Comparison of ENCODE assay signal across 9 mouse cellular contexts in genomic region chr2:156439666-156440462, GRCm38 (mm10). TPM values are rescaled to one million over a fixed set of nuclear protein-coding genes. Genes with fewer than 3 reads are reported as not detected.
DNase-seq lines count a peak whose midpoint lies in the region; ATAC-seq and TF ChIP-seq lines count a peak whose summit lies in the region.
"Had no signal": no experiment of that assay in that cellular context is flagged by ENCODE, and none has a peak within 500 bp of the region (broad histone marks: within the 10 kb centered on the region; RNA-seq: fewer than 3 reads in every experiment).

No protein-coding gene starts in this region.

- intact Hi-C loops in gastrocnemius, adult 2 months (cut with DNase I): no loop called here

- H3K4me3 ChIP-seq in embryonic facial prominence, embryonic 11.5 days (ENCODE audit: low read depth, low read length): no peak overlapping the region
- H3K4me3 ChIP-seq in liver, embryonic 16.5 days (ENCODE audit: low read depth, low read length): no peak overlapping the region
- H3K4me3 ChIP-seq in gastrocnemius, adult 2 months: no peak overlapping the region

- no peaks in the 10 kb centered on the region for H3K27me3 ChIP-seq in embryonic facial prominence, embryonic 11.5 days (ENCODE audit: control insufficient read depth, insufficient read depth, low read length)
- H3K27me3 ChIP-seq in liver, embryonic 16.5 days (ENCODE audit: control insufficient read depth, insufficient read depth, low read depth, low read length): no peaks in the 10 kb centered on the region

- no peaks in the 10 kb centered on the region for H3K36me3 ChIP-seq in embryonic facial prominence, embryonic 11.5 days (replicated peaks; ENCODE audit: control insufficient read depth, insufficient read depth, low read depth, low read length)
- no peaks in the 10 kb centered on the region; the same call in 1 of the 2 replicates for H3K36me3 ChIP-seq in liver, embryonic 16.5 days (ENCODE audit: control insufficient read depth, insufficient read depth)
- H3K36me3 ChIP-seq: G1E had no signal

- ATAC-seq in embryonic facial prominence, embryonic 11.5 days (replicated peaks; ENCODE audit: insufficient number of reproducible peaks, low FRiP score, low TSS enrichment, low read depth): peak; percentile 42; the same call in 1 of the 2 replicates
- ATAC-seq in liver, embryonic 16.5 days (ENCODE audit: low read depth): peak; percentile 80

- peak; percentile 42 to 46 for DNase-seq in heart, adult 18-20 months
- DNase-seq in heart, adult 8-10 months (ENCODE audit: low spot score): no peak
- DNase-seq in embryonic facial prominence, embryonic 11.5 days (ENCODE audit: low spot score): peak; percentile 73
- peak; percentile 46 for DNase-seq in kidney, adult 11 months
- DNase-seq in retina, postnatal 1 day: no peak
- DNase-seq in spleen, adult 18-20 months: no peak
- DNase-seq in gastrocnemius, adult 2 months: no peak

- H3K9ac ChIP-seq in embryonic facial prominence, embryonic 11.5 days (replicated peaks; ENCODE audit: low read length): peak overlapping the region; percentile 34; the same call in 1 of the 2 replicates
- H3K9ac ChIP-seq in liver, embryonic 16.5 days (ENCODE audit: low read depth, low read length): no peak overlapping the region

- peaks cover 6% of the 10 kb centered on the region for H3K4me1 ChIP-seq in embryonic facial prominence, embryonic 11.5 days (ENCODE audit: control insufficient read depth, insufficient read depth, low read length)
- H3K4me1 ChIP-seq in liver, embryonic 16.5 days (ENCODE audit: control insufficient read depth, low read depth, low read length): peaks cover 7% of the 10 kb centered on the region

- peak overlapping the region; percentile 62 for H3K27ac ChIP-seq in embryonic facial prominence, embryonic 11.5 days (replicated peaks; ENCODE audit: low read depth, low read length)
- H3K27ac ChIP-seq in liver, embryonic 16.5 days (ENCODE audit: low read length): peak overlapping the region; percentile 56; the same call in 1 of the 2 replicates
- H3K27ac ChIP-seq in gastrocnemius, adult 2 months: no peak overlapping the region

- H3K9me3 ChIP-seq in embryonic facial prominence, embryonic 11.5 days (replicated peaks; ENCODE audit: control insufficient read depth, low read length): no peaks in the 10 kb centered on the region
- no peaks in the 10 kb centered on the region for H3K9me3 ChIP-seq in liver, embryonic 16.5 days (replicated peaks; ENCODE audit: control insufficient read depth, low read length)
- H3K9me3 ChIP-seq: G1E had no signal

- 19% methylated on average over 11 of the region's 11 CpGs for WGBS in embryonic facial prominence, embryonic 11.5 days
- 41% methylated on average over 11 of the region's 11 CpGs for WGBS in liver, embryonic 16.5 days (ENCODE audit: insufficient replicate concordance)

- TF ChIP-seq CTCF in gastrocnemius, adult 2 months (IDR thresholded peaks at IDR 0.05): no peak

- H3K4me2 ChIP-seq in embryonic facial prominence, embryonic 11.5 days (ENCODE audit: low read depth, low read length): no peak overlapping the region
- no peak overlapping the region for H3K4me2 ChIP-seq in liver, embryonic 16.5 days (ENCODE audit: low read depth, low read length)

RNA-seq across cellular contexts. Expression of gene Epb41l1, which starts 19.2 kb away (rescaled TPM):
- total RNA-seq in heart, adult 18-20 months (2021): 10 to 100 TPM in 1 of 2 experiments, 1 to 10 TPM in 1; 7.5 to 10.5 TPM
- 1 to 10 TPM; 6.5 to 9.4 (median 7.6) TPM for total RNA-seq in heart, adult 8-10 months (2022)
- polyA plus RNA-seq in embryonic facial prominence, embryonic 11.5 days (2014; fragmentation: Nextera tagmentation; extraction: Ambion mirVana): 3.2 and 3.3 TPM in 2 replicates
- polyA plus RNA-seq in liver, embryonic 16.5 days (2015; fragmentation: Nextera tagmentation; extraction: Ambion mirVana): 0.49 and 0.67 TPM in 2 replicates
- total RNA-seq in gastrocnemius, adult 2 months (2021): 1 to 10 TPM; 3.8 to 4.6 TPM

Comparison
In these comparisons a context has a peak if more than half of its experiments do, and no peak if none do; other contexts are left out.
1. DNase-seq: peak in heart, adult 18-20 months (2 of 2), embryonic facial prominence, embryonic 11.5 days (single experiment) and kidney, adult 11 months (single experiment); none in heart, adult 8-10 months (single experiment), retina, postnatal 1 day (single experiment), spleen, adult 18-20 months (0 of 2) and gastrocnemius, adult 2 months (single experiment).